Mouse (Mus musculus) liver, postnatal 0 days (tissue): ENCODE results near the gene Trim62.

Experiments used
- CTCF ChIP-seq: sonication (generic); IDR thresholded peaks from 2 replicates; pipeline ENCODE4 v1.5.1; 2016; ENCODE audit warnings: antibody characterized with exemption, low read depth
- EP300 ChIP-seq: IDR thresholded peaks from 2 replicates; pipeline ENCODE4 v1.6.1; 2016; ENCODE audit warnings: antibody characterized with exemption, low read depth, mild to moderate bottlenecking

DNA sequence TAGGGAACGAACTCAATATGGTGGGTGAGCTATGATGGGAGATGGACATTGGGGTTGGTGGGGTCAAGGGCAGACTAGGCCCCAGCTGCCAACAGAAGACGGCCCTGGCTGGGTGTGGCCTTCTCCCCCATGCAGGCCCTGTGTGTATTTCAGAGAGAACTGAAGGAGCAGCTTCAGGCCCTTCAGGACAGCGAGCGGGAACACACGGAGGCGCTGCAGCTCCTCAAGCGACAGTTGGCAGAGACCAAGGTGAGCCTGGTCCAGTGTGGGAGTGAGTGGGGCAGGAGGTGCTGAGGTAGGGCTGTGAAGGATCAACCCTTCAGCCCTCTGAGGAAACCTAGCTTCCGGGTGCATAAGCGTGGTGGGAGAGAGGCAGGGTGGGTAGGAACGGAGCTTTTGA is 13.3 kb downstream of the Trim62 start:
- TF ChIP-seq CTCF (no peak), EP300 (no peak)
